Mouse (Mus musculus): ENCODE results near the gene Vmn1r143. TPM values are rescaled to one million over a fixed set of nuclear protein-coding genes. Genes with fewer than 3 reads are reported as not detected.
"Not testable (repeated sequence)": the region's sequence is repeated elsewhere in the genome, so short reads cannot be mapped to it uniquely, and the experiment has no call there.

The Vmn1r143 gene
- not detected for polyA plus RNA-seq (2012; fragmentation: generic; extraction: Trizol)
- long read RNA-seq, experiment 1: 0 reads
- long read RNA-seq, experiment 2: 0 reads

GRCm38 (mm10) chr7:22189077-22189476, at the start of gene Vmn1r143:
Gene Vmn1r143, plus strand, starts transcription at chr7:22189377.
- H3K27me3 ChIP-seq (ENCODE audit: control insufficient read depth, insufficient read depth, insufficient read length); H3K4me3 ChIP-seq (ENCODE audit: insufficient read depth, poor library complexity, severe bottlenecking); H3K79me2 ChIP-seq (ENCODE audit: control insufficient read depth, insufficient read depth); H3K79me3 ChIP-seq (ENCODE audit: low read depth); H3K36me3 ChIP-seq (ENCODE audit: control insufficient read depth, insufficient read depth); H3ac ChIP-seq (ENCODE audit: control insufficient read depth, insufficient read length, low read depth): not testable (repeated sequence)

- H3ac ChIP-seq (ENCODE audit: control insufficient read depth, insufficient read length, low read depth); H3K36me3 ChIP-seq (ENCODE audit: control insufficient read depth, insufficient read depth); H3K79me2 ChIP-seq (ENCODE audit: control insufficient read depth, insufficient read depth); H3K27me3 ChIP-seq (ENCODE audit: control insufficient read depth, insufficient read depth, insufficient read length); H3K4me3 ChIP-seq (ENCODE audit: insufficient read depth, poor library complexity, severe bottlenecking); H3K79me3 ChIP-seq (ENCODE audit: low read depth): not testable (repeated sequence)
Observed at GRCm38 (mm10) chr7:22163935-22164334, 25.2 kb upstream of the Vmn1r143 start, which contains the start of gene Vmn1r142. Gene Vmn1r142, minus strand, starts transcription at chr7:22164035.

- H3K4me3 ChIP-seq (ENCODE audit: insufficient read depth, poor library complexity, severe bottlenecking); H3ac ChIP-seq (ENCODE audit: control insufficient read depth, insufficient read length, low read depth); H3K79me2 ChIP-seq (ENCODE audit: control insufficient read depth, insufficient read depth); H3K79me3 ChIP-seq (ENCODE audit: low read depth); H3K27me3 ChIP-seq (ENCODE audit: control insufficient read depth, insufficient read depth, insufficient read length); H3K36me3 ChIP-seq (ENCODE audit: control insufficient read depth, insufficient read depth): not testable (repeated sequence)
Observed at GRCm38 (mm10) chr7:22201164-22201563, 12.0 kb downstream of the Vmn1r143 start, which contains the start of gene Gm8653. Gene Gm8653, minus strand, starts transcription at chr7:22201264.

GRCm38 (mm10) chr7:22229384-22229783, 40.2 kb downstream of the Vmn1r143 start, which contains the start of gene Gm8453:
Gene Gm8453, minus strand, starts transcription at chr7:22229484.
- H3ac ChIP-seq (ENCODE audit: control insufficient read depth, insufficient read length, low read depth); H3K27me3 ChIP-seq (ENCODE audit: control insufficient read depth, insufficient read depth, insufficient read length); H3K79me3 ChIP-seq (ENCODE audit: low read depth); H3K4me3 ChIP-seq (ENCODE audit: insufficient read depth, poor library complexity, severe bottlenecking); H3K79me2 ChIP-seq (ENCODE audit: control insufficient read depth, insufficient read depth); H3K36me3 ChIP-seq (ENCODE audit: control insufficient read depth, insufficient read depth): not testable (repeated sequence)

Other genes with a start within 250 kb of the Vmn1r143 start
- not detected for gene Vmn1r137, start 194.8 kb upstream of the Vmn1r143 start, polyA plus RNA-seq (2012; fragmentation: generic; extraction: Trizol)
- not detected for gene Vmn1r138, start 160.5 kb upstream of the Vmn1r143 start, polyA plus RNA-seq (2012; fragmentation: generic; extraction: Trizol)
- not detected for gene Gm6176, start 133.1 kb upstream of the Vmn1r143 start, polyA plus RNA-seq (2012; fragmentation: generic; extraction: Trizol)
- not detected for gene Vmn1r139, start 120.3 kb upstream of the Vmn1r143 start, polyA plus RNA-seq (2012; fragmentation: generic; extraction: Trizol)
- gene Gm16451, start 71.1 kb upstream of the Vmn1r143 start, polyA plus RNA-seq (2012; fragmentation: generic; extraction: Trizol): not detected
- not detected for gene Gm10666, start 54.6 kb upstream of the Vmn1r143 start, polyA plus RNA-seq (2012; fragmentation: generic; extraction: Trizol)
- not detected for gene Vmn1r142, start 25.3 kb upstream of the Vmn1r143 start, polyA plus RNA-seq (2012; fragmentation: generic; extraction: Trizol)
- gene Gm8653, start 11.9 kb downstream of the Vmn1r143 start, polyA plus RNA-seq (2012; fragmentation: generic; extraction: Trizol): not detected
- gene Gm8453, start 40.1 kb downstream of the Vmn1r143 start, polyA plus RNA-seq (2012; fragmentation: generic; extraction: Trizol): not detected
- gene Gm4187, start 140.3 kb downstream of the Vmn1r143 start, polyA plus RNA-seq (2012; fragmentation: generic; extraction: Trizol): not detected
- not detected for gene Gm8660, start 181.7 kb downstream of the Vmn1r143 start, polyA plus RNA-seq (2012; fragmentation: generic; extraction: Trizol)
- gene Vmn1r148, start 224.2 kb downstream of the Vmn1r143 start, polyA plus RNA-seq (2012; fragmentation: generic; extraction: Trizol): not detected
- gene Vmn1r149, start 248.9 kb downstream of the Vmn1r143 start, polyA plus RNA-seq (2012; fragmentation: generic; extraction: Trizol): not detected

Measured in C2C12 (cell line).